Mouse (Mus musculus): ENCODE data around the gene Hoxb5.

DNA sequence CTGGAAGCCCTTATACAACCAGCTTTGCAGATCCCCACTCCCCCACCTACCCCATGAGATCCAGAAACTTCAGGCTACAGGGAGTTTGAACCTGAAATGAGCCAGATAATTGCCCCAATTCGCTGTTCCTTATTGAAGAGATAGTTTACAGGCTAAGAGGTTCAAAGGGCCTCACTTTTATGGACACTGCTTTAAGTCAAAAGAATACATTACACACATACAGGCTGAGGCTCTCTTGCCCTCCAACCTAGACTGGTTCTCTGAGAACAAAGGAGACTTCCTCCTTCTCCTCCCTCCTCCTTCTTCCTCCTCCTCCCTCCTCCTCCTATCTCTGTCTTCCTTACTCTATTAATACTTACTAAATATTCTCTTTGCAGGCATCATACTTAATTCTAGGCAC, 43.6 kb upstream of the Hoxb5 start:
- TF ChIP-seq CTCF (IDR thresholded peaks at IDR 0.05; ENCODE audit: low read depth, low read length): no peak
- TF ChIP-seq POLR2A (IDR thresholded peaks at IDR 0.05; ENCODE audit: extremely low read depth, insufficient read depth, low read length): no peak
